Mouse (Mus musculus) embryonic facial prominence, embryonic 12.5 days (tissue): Measurements from ENCODE around the gene Klhl3. TPM values are rescaled to one million over a fixed set of nuclear protein-coding genes. Genes with fewer than 3 reads are reported as not detected.

Source experiments
- ATAC-seq: fragments of 200-750 bp; cut with Nextera tagmentation; 2 replicates; pipeline ENCODE4 v1.8.0; 2017; ENCODE audit not compliant: insufficient number of reproducible peaks, insufficient read depth, low FRiP score, low TSS enrichment
- H3K27ac ChIP-seq: fragments of 300-500 bp; sonication (generic); 2 replicates; pipeline ENCODE4 v1.5.1; 2016; ENCODE audit warnings: mild to moderate bottlenecking
- H3K27me3 ChIP-seq: fragments of 300-500 bp; sonication (generic); 2 replicates; pipeline ENCODE4 v1.6.1; 2016; ENCODE audit warnings: mild to moderate bottlenecking, moderate library complexity
- H3K36me3 ChIP-seq: fragments of 300-500 bp; sonication (generic); 2 replicates; pipeline ENCODE4 v1.6.1; 2016; ENCODE audit warnings: mild to moderate bottlenecking
- H3K4me1 ChIP-seq: fragments of 300-500 bp; sonication (generic); 2 replicates; pipeline ENCODE4 v1.6.1; 2016
- H3K4me2 ChIP-seq: fragments of 300-500 bp; sonication (generic); replicated peaks from 2 replicates; pipeline ENCODE4 v1.6.1; 2016; ENCODE audit warnings: mild to moderate bottlenecking, moderate library complexity
- H3K4me3 ChIP-seq: fragments of 300-500 bp; sonication (generic); 2 replicates; pipeline ENCODE4 v1.5.1; 2016; ENCODE audit warnings: mild to moderate bottlenecking
- H3K9ac ChIP-seq: fragments of 300-500 bp; sonication (generic); 2 replicates; pipeline ENCODE4 v1.6.1; 2016; ENCODE audit warnings: mild to moderate bottlenecking, moderate library complexity
- H3K9me3 ChIP-seq: fragments of 300-500 bp; sonication (generic); 2 replicates; pipeline ENCODE4 v1.6.1; 2016; ENCODE audit warnings: mild to moderate bottlenecking, moderate library complexity
- WGBS: fragments of 180-500 bp; shearing (Covaris S2); methylation state at CpG from one replicate; pipeline ENCODE4 v1.1.7; 2016; 5-methylcytosine and 5-hydroxymethylcytosine counted together
- polyA plus RNA-seq: library from polyadenylated mRNA; unstranded; fragments of >200 nt; fragmentation: Nextera tagmentation; extraction: Ambion mirVana; gene quantifications from 2 replicates; pipeline ENCODE4 v1.2.1, GENCODE M21; 2016

Klhl3 gene
- polyA plus RNA-seq, 1 experiment from 2014 or later = 2.9 TPM

GRCm38 (mm10) chr13:58083048-58083447 is 30.3 kb downstream of the Klhl3 start:
- no peak for ATAC-seq
- no peak overlapping the region for H3K9ac ChIP-seq
- no peaks in the 10 kb centered on the region for H3K9me3 ChIP-seq
- H3K4me1 ChIP-seq = no peaks in the 10 kb centered on the region
- no peak overlapping the region for H3K27ac ChIP-seq
- H3K36me3 ChIP-seq = no peaks in the 10 kb centered on the region
- H3K4me2 ChIP-seq = no peak overlapping the region
- no peaks in the 10 kb centered on the region for H3K27me3 ChIP-seq
- H3K4me3 ChIP-seq = no peak overlapping the region
- WGBS = 71% methylated on average over 5 of the region's 5 CpGs

GRCm38 (mm10) chr13:58078361-58078760 is 35.0 kb downstream of the Klhl3 start:
- no peak for ATAC-seq
- Histone ChIP-seq H3K36me3 (no peaks in the 10 kb centered on the region), H3K27ac (no peak overlapping the region), H3K9ac (no peak overlapping the region), H3K4me3 (no peak overlapping the region), H3K4me1 (no peaks in the 10 kb centered on the region), H3K27me3 (no peaks in the 10 kb centered on the region), H3K4me2 (no peak overlapping the region), H3K9me3 (no peaks in the 10 kb centered on the region)
- WGBS = 83% methylated on average over 5 of the region's 5 CpGs

- no peak overlapping the region for H3K27ac ChIP-seq
- H3K9ac ChIP-seq = no peak overlapping the region
- no peak overlapping the region for H3K4me3 ChIP-seq
- 81% methylated on average over 9 of the region's 9 CpGs for WGBS
- no peaks in the 10 kb centered on the region for H3K9me3 ChIP-seq
- no peak overlapping the region for H3K4me2 ChIP-seq
- no peaks in the 10 kb centered on the region for H3K36me3 ChIP-seq
- ATAC-seq = no peak
- no peaks in the 10 kb centered on the region for H3K4me1 ChIP-seq
- no peaks in the 10 kb centered on the region for H3K27me3 ChIP-seq
These were observed 38.5 kb downstream of the Klhl3 start for GRCm38 (mm10) chr13:58074881-58075280.

GRCm38 (mm10) chr13:58074466-58074865 is 38.9 kb downstream of the Klhl3 start:
- no peaks in the 10 kb centered on the region for H3K4me1 ChIP-seq
- H3K27ac ChIP-seq = no peak overlapping the region
- no peaks in the 10 kb centered on the region for H3K36me3 ChIP-seq
- WGBS = 95% methylated on average over 6 of the region's 6 CpGs
- H3K27me3 ChIP-seq = no peaks in the 10 kb centered on the region
- no peak overlapping the region for H3K4me2 ChIP-seq
- no peak overlapping the region for H3K4me3 ChIP-seq
- ATAC-seq = no peak
- H3K9me3 ChIP-seq = no peaks in the 10 kb centered on the region
- H3K9ac ChIP-seq = no peak overlapping the region

GRCm38 (mm10) chr13:58073254-58073882 is 40.0 kb downstream of the Klhl3 start:
- Histone ChIP-seq H3K4me1 (0 out of 2 replicates have a peak, but pooled peaks cover 6% of the 10 kb centered on the region), H3K9ac (no peak overlapping the region), H3K4me2 (no peak overlapping the region), H3K36me3 (no peaks in the 10 kb centered on the region), H3K4me3 (no peak overlapping the region), H3K27me3 (no peaks in the 10 kb centered on the region), H3K9me3 (no peaks in the 10 kb centered on the region), H3K27ac (no peak overlapping the region)
- no peak for ATAC-seq
- WGBS = 83% methylated on average over 12 of the region's 12 CpGs

GRCm38 (mm10) chr13:58071209-58071608 is 42.2 kb downstream of the Klhl3 start:
- ATAC-seq = no peak
- Histone ChIP-seq H3K9me3 (no peaks in the 10 kb centered on the region), H3K4me1 (peaks cover 17% of the 10 kb centered on the region), H3K27me3 (no peaks in the 10 kb centered on the region), H3K27ac (no peak overlapping the region), H3K9ac (no peak overlapping the region), H3K36me3 (no peaks in the 10 kb centered on the region), H3K4me2 (no peak overlapping the region), H3K4me3 (no peak overlapping the region)
- WGBS = 90% methylated on average over 21 of the region's 21 CpGs

- H3K9ac ChIP-seq = no peak overlapping the region
- H3K4me3 ChIP-seq = no peak overlapping the region
- no peaks in the 10 kb centered on the region for H3K9me3 ChIP-seq
- H3K4me2 ChIP-seq = no peak overlapping the region
- no peaks in the 10 kb centered on the region for H3K36me3 ChIP-seq
- H3K27me3 ChIP-seq = no peaks in the 10 kb centered on the region
- WGBS = 81% methylated on average over 12 of the region's 12 CpGs
- H3K4me1 ChIP-seq = peaks cover 22% of the 10 kb centered on the region
- H3K27ac ChIP-seq = no peak overlapping the region
- no peak for ATAC-seq
These were observed 42.9 kb downstream of the Klhl3 start for GRCm38 (mm10) chr13:58070504-58070903.

GRCm38 (mm10) chr13:58068421-58069209 is 44.8 kb downstream of the Klhl3 start:
- peaks cover 22% of the 10 kb centered on the region for H3K4me1 ChIP-seq
- no peak overlapping the region for H3K4me3 ChIP-seq
- H3K9me3 ChIP-seq = no peaks in the 10 kb centered on the region
- H3K9ac ChIP-seq = no peak overlapping the region
- 0 out of 2 replicates have a peak overlapping the region, but pooled peaks have one; percentile 17 for H3K27ac ChIP-seq
- H3K27me3 ChIP-seq = no peaks in the 10 kb centered on the region
- WGBS = 86% methylated on average over 15 of the region's 15 CpGs
- no peaks in the 10 kb centered on the region for H3K36me3 ChIP-seq
- no peak overlapping the region for H3K4me2 ChIP-seq
- ATAC-seq = no peak

GRCm38 (mm10) chr13:58067540-58068103 is 45.8 kb downstream of the Klhl3 start:
- Histone ChIP-seq H3K4me2 (no peak overlapping the region), H3K27ac (no peak overlapping the region), H3K4me3 (no peak overlapping the region), H3K9ac (no peak overlapping the region), H3K36me3 (no peaks in the 10 kb centered on the region), H3K4me1 (peaks cover 22% of the 10 kb centered on the region), H3K27me3 (no peaks in the 10 kb centered on the region), H3K9me3 (no peaks in the 10 kb centered on the region)
- WGBS = 24% methylated on average over 17 of the region's 17 CpGs
- ATAC-seq = no peak

GRCm38 (mm10) chr13:58066496-58067389 is 46.6 kb downstream of the Klhl3 start:
- Histone ChIP-seq H3K9ac (no peak overlapping the region), H3K4me3 (no peak overlapping the region), H3K36me3 (no peaks in the 10 kb centered on the region), H3K4me1 (peaks cover 22% of the 10 kb centered on the region), H3K9me3 (no peaks in the 10 kb centered on the region), H3K4me2 (no peak overlapping the region), H3K27ac (peak overlapping the region; percentile 41; the same call in 1 of the 2 replicates), H3K27me3 (no peaks in the 10 kb centered on the region)
- ATAC-seq = no peak
- WGBS = 51% methylated on average over 14 of the region's 14 CpGs

GRCm38 (mm10) chr13:58066081-58066495 is 47.3 kb downstream of the Klhl3 start:
- H3K9me3 ChIP-seq = no peaks in the 10 kb centered on the region
- H3K4me2 ChIP-seq = no peak overlapping the region
- ATAC-seq = no peak
- H3K9ac ChIP-seq = no peak overlapping the region
- 78% methylated on average over 13 of the region's 13 CpGs for WGBS
- no peak overlapping the region for H3K4me3 ChIP-seq
- H3K4me1 ChIP-seq = peaks cover 22% of the 10 kb centered on the region
- H3K27me3 ChIP-seq = no peaks in the 10 kb centered on the region
- H3K36me3 ChIP-seq = no peaks in the 10 kb centered on the region
- 0 out of 2 replicates have a peak overlapping the region, but pooled peaks have one; percentile 41 for H3K27ac ChIP-seq
